Mouse (Mus musculus) brain, adult 2 months (tissue): Measurements from ENCODE around the gene Iffo1.
A peak's percentile ranks its signal among the peaks of the same experiment; 100 is the strongest.

Experiments used
- DNase-seq: peaks from one replicate; pipeline ENCODE4 v3.0.0; 2011; ENCODE audit warnings: low read depth, low spot score

The Iffo1 gene

GRCm38 (mm10) chr6:125192016-125192714 is 47.1 kb downstream of the Iffo1 start:
- DNase-seq: peak; percentile 97

- DNase-seq: no peak
Observed at GRCm38 (mm10) chr6:125192841-125193240, 47.8 kb downstream of the Iffo1 start.

GRCm38 (mm10) chr6:125193390-125193789 is 48.3 kb downstream of the Iffo1 start:
- no peak for DNase-seq

GRCm38 (mm10) chr6:125195541-125196075 is 50.6 kb downstream of the Iffo1 start:
- DNase-seq: no peak

GRCm38 (mm10) chr6:125196301-125196700 is 51.3 kb downstream of the Iffo1 start:
- DNase-seq: no peak

- DNase-seq: peak; percentile 60
Observed at GRCm38 (mm10) chr6:125197166-125197565, 52.1 kb downstream of the Iffo1 start.

- no peak for DNase-seq
Observed at GRCm38 (mm10) chr6:125210436-125210835, 65.4 kb downstream of the Iffo1 start.
